Mouse (Mus musculus) myocyte (in vitro differentiated cells): ENCODE measurements at regions not wholly inside any gene's neighbourhood (a gene's known extent, or its start where the extent isn't known, plus 50 kb on each side); places are given as distances from the start of the nearest gene placed in this dataset.
A peak's percentile ranks its signal among the peaks of the same experiment; 100 is the strongest.

ENCODE experiments used
- H3K27me3 ChIP-seq: one replicate; pipeline ENCODE4 v1.6.1; 2011; ENCODE audit not compliant: control insufficient read depth, insufficient read depth, insufficient read length
- H3K36me3 ChIP-seq: one replicate; pipeline ENCODE4 v1.6.1; 2011; ENCODE audit not compliant: control insufficient read depth, insufficient read depth
- H3K4me2 ChIP-seq: one replicate; pipeline ENCODE4 v1.6.1; 2011; ENCODE audit warnings: low read depth, control low read depth
- H3K4me3 ChIP-seq: one replicate; pipeline ENCODE4 v1.5.1; 2011; ENCODE audit warnings: mild to moderate bottlenecking, control low read depth, moderate library complexity
- H3K79me2 ChIP-seq: one replicate; pipeline ENCODE4 v1.6.1; 2011; ENCODE audit not compliant: control insufficient read depth, insufficient read depth
- H3ac ChIP-seq: one replicate; pipeline ENCODE4 v1.6.1; 2011; ENCODE audit not compliant: control insufficient read depth, insufficient read length
- CEBPB ChIP-seq: IDR thresholded peaks from 2 replicates; pipeline ENCODE4 v1.6.1; 2011; ENCODE audit warnings: mild to moderate bottlenecking, moderate library complexity; ENCODE audit not compliant: poor library complexity, insufficient read depth, severe bottlenecking
- E2F4 ChIP-seq: IDR thresholded peaks from one replicate; pipeline ENCODE4 v1.6.1; 2011; ENCODE audit warnings: mild to moderate bottlenecking, control low read depth, moderate library complexity; ENCODE audit not compliant: insufficient read depth
- MAX ChIP-seq: IDR thresholded peaks from one replicate; pipeline ENCODE4 v1.6.1; 2011; ENCODE audit warnings: low read depth, mild to moderate bottlenecking, control low read depth
- MYOD1 ChIP-seq, 3 experiments: IDR thresholded peaks; one replicate each; pipeline ENCODE4 v1.6.1; 2011; ENCODE audit warnings: control low read depth in 2 of 3, low read depth in 2 of 3, mild to moderate bottlenecking in 2 of 3, moderate library complexity in 1 of 3; ENCODE audit not compliant: insufficient read length in 2 of 3, control insufficient read depth in 1 of 3
- MYOG ChIP-seq, 3 experiments: IDR thresholded peaks; one replicate each; pipeline ENCODE4 v1.6.1; 2011; ENCODE audit warnings: control low read depth in 2 of 3, low read depth in 2 of 3, mild to moderate bottlenecking in 2 of 3; ENCODE audit not compliant: insufficient read length in 2 of 3, control insufficient read depth in 1 of 3, insufficient read depth in 1 of 3
- POLR2A ChIP-seq: IDR thresholded peaks from one replicate; pipeline ENCODE4 v1.6.1; 2011; ENCODE audit warnings: low read depth, mild to moderate bottlenecking, control low read depth, moderate library complexity; ENCODE audit not compliant: insufficient read length
- POLR2AphosphoS2 ChIP-seq: IDR thresholded peaks from one replicate; pipeline ENCODE4 v1.6.1; 2011; ENCODE audit warnings: low read depth, control low read depth; ENCODE audit not compliant: insufficient read length
- REST ChIP-seq: IDR thresholded peaks from one replicate; pipeline ENCODE4 v1.6.1; 2011; ENCODE audit warnings: mild to moderate bottlenecking, control low read depth, moderate library complexity; ENCODE audit not compliant: insufficient read depth, insufficient read length
- SRF ChIP-seq: IDR thresholded peaks from one replicate; pipeline ENCODE4 v1.6.1; 2011; ENCODE audit warnings: low read depth; ENCODE audit not compliant: control insufficient read depth, insufficient read length
- TCF12 ChIP-seq: IDR thresholded peaks from one replicate; pipeline ENCODE4 v1.6.1; 2011; ENCODE audit warnings: mild to moderate bottlenecking, control low read depth; ENCODE audit not compliant: poor library complexity, insufficient read depth, severe bottlenecking
- TCF3 ChIP-seq: IDR thresholded peaks from one replicate; pipeline ENCODE4 v1.6.1; 2011; ENCODE audit warnings: low read depth, control low read depth; ENCODE audit not compliant: insufficient read length
- USF1 ChIP-seq: IDR thresholded peaks from one replicate; pipeline ENCODE4 v1.6.1; 2011; ENCODE audit warnings: low read depth, mild to moderate bottlenecking, control low read depth, moderate library complexity

DNA sequence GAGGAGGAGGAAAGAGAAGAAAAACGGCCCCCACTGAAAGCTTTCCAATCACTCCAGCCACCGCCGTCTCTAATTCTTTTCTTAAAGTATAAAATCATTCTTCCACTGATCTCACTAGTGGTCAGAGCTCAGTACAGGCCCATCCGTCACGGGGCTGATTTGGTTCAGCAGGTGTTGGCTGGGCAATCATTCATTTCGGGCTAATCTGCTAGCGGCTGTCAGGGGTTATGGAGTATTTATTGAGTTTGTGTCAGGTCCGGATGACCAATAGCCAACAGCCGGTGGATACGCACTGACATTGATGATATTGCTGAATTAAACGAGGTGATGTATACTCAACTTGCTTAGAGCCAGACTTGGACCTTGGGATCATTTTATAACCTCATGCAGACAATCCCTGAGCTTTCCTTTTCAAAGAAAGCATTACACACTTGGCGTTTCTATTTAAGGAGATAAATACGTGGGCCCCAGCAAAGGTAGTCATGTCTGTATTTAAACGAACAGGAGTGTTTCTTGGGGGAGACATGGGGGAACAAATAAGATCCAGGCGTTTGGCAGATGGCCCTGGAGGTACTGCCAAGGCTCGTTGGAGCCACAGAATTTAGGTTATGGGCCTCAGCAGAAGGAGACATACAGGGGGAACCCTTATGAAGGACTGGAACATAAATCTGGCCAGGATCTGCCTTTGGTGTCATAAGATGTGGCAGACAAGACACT is 385.1 kb downstream of the Gm45692 start:
- H3K36me3 ChIP-seq = no peaks in the 10 kb centered on the region
- no peak overlapping the region for H3K4me3 ChIP-seq
- no peak overlapping the region for H3ac ChIP-seq
- TF ChIP-seq POLR2A (no peak), MYOD1 (IDR thresholded peaks at IDR 0.05; ENCODE audit: control insufficient read depth in 1 of 3, insufficient read length in 2 of 3, low read depth in 2 of 3) (peak in 2 of 3 experiments; percentile 9 to 32)
- no peak overlapping the region for H3K4me2 ChIP-seq
- no peaks in the 10 kb centered on the region for H3K79me2 ChIP-seq
- peaks cover 28% of the 10 kb centered on the region for H3K27me3 ChIP-seq

DNA sequence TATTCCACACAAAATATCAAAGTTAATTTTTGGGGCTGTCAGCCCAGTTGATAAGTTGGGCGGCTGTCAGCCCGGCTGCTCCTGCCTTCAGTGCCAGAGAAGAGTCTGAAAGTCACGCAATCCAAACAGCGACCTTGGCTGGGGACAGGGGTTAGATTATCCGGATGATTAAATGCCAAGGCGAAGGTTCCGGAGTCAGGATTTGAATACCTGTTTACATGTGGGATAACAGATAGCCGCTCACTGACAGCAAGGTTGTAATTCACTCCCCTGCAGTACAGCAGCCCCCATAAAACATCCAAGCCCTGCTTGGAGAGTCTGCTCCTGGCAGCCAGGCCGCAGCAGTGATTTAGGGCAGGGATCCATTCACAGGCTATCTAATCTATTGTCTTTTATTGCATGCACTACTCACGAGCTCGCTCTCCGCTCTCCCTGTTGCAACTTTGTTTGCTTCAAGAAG is 388.3 kb downstream of the Gm45692 start:
- Histone ChIP-seq H3ac (no peak overlapping the region), H3K36me3 (no peaks in the 10 kb centered on the region), H3K27me3 (peaks cover 20% of the 10 kb centered on the region), H3K4me2 (no peak overlapping the region), H3K79me2 (no peaks in the 10 kb centered on the region), H3K4me3 (no peak overlapping the region)
- TF ChIP-seq USF1 = no peak
- TF ChIP-seq SRF = no peak
- no peak for TF ChIP-seq POLR2A
- TF ChIP-seq E2F4 = no peak
- TF ChIP-seq REST = no peak
- no peak for TF ChIP-seq POLR2AphosphoS2
- TF ChIP-seq MYOD1 (IDR thresholded peaks at IDR 0.05; ENCODE audit: control insufficient read depth in 1 of 3, insufficient read length in 2 of 3, low read depth in 2 of 3) = no peak
- no peak for TF ChIP-seq MAX
- no peak for TF ChIP-seq MYOG (IDR thresholded peaks at IDR 0.05; ENCODE audit: control insufficient read depth in 1 of 3, insufficient read depth in 1 of 3, insufficient read length in 2 of 3, low read depth in 2 of 3)
- TF ChIP-seq CEBPB = no peak
- no peak for TF ChIP-seq TCF3
- TF ChIP-seq TCF12 = no peak

DNA sequence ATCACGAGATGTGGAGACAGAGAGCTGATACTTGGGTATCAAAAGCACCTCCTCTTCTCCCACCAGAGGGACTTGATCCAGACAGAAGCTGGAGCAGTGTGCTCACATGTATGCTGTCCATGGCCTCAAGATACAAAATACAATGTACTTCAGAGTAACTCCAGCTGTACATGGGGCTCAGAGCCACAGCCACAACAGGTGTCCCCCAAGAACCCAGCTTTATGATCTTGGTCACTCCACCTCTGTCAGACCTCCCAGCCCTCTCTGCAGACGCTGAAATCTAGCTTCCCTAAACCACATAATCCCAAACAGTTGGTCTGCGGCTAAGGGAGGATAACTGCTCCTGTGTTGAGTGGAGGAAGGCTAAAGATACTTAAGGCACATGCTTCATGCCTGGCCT is 389.9 kb downstream of the Gm45692 start:
- Histone ChIP-seq H3K79me2 (no peaks in the 10 kb centered on the region), H3K36me3 (no peaks in the 10 kb centered on the region), H3K4me2 (no peak overlapping the region), H3ac (no peak overlapping the region), H3K4me3 (no peak overlapping the region), H3K27me3 (peaks cover 14% of the 10 kb centered on the region)
- TF ChIP-seq REST (no peak), MYOD1 (IDR thresholded peaks at IDR 0.05; ENCODE audit: control insufficient read depth in 1 of 3, insufficient read length in 2 of 3, low read depth in 2 of 3) (peak in 2 of 3 experiments; percentile 62 to 75), SRF (no peak), MYOG (IDR thresholded peaks at IDR 0.05; ENCODE audit: control insufficient read depth in 1 of 3, insufficient read depth in 1 of 3, insufficient read length in 2 of 3, low read depth in 2 of 3) (peak; percentile 2 to 80 (median 68)), CEBPB (no peak), TCF3 (peak; percentile 23), TCF12 (peak; percentile 71)

DNA sequence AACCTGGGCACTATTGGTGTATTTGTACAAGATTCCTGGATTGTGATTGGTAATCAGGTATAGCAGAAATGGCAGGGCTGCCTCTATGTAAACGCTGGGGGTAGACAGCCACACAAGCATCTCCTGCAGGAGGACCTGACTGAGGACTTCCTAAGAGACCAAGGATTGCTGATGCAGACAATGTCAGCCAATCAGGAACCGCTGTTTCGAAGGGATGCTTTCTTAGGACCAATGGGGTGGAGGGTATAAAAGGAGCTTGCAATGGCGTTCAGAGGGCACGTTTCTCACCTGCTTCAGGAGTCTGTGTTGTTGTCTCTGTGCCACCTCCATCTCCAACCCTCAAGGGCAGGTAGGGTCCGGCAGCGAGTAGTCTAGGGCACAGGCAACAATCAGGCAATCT is 393.7 kb downstream of the Gm45692 start:
- TF ChIP-seq TCF12 = no peak
- Histone ChIP-seq H3K27me3 (no peaks in the 10 kb centered on the region), H3K79me2 (no peaks in the 10 kb centered on the region), H3K36me3 (no peaks in the 10 kb centered on the region), H3K4me3 (no peak overlapping the region), H3ac (no peak overlapping the region), H3K4me2 (no peak overlapping the region)

GRCm38 (mm10) chr8:26524237-26524636 is 404.9 kb downstream of the Gm45692 start:
- H3K36me3 ChIP-seq = no peaks in the 10 kb centered on the region
- no peak overlapping the region for H3K4me3 ChIP-seq
- TF ChIP-seq MYOD1 (IDR thresholded peaks at IDR 0.05; ENCODE audit: control insufficient read depth in 1 of 3, insufficient read length in 2 of 3, low read depth in 2 of 3) (peak in 2 of 3 experiments; percentile 75 to 77), REST (no peak), MAX (no peak), POLR2A (no peak), MYOG (IDR thresholded peaks at IDR 0.05; ENCODE audit: control insufficient read depth in 1 of 3, insufficient read depth in 1 of 3, insufficient read length in 2 of 3, low read depth in 2 of 3) (peak in 1 of 3 experiments; percentile 74), CEBPB (no peak), POLR2AphosphoS2 (no peak), USF1 (no peak), TCF12 (peak; percentile 66), TCF3 (peak; percentile 76), E2F4 (no peak), SRF (no peak)
- H3K4me2 ChIP-seq = no peak overlapping the region
- H3K27me3 ChIP-seq = no peaks in the 10 kb centered on the region
- no peak overlapping the region for H3ac ChIP-seq
- no peaks in the 10 kb centered on the region for H3K79me2 ChIP-seq
